Mouse (Mus musculus) embryonic facial prominence, embryonic 10.5 days (tissue): ENCODE data around the gene Zfp455. TPM values are rescaled to one million over a fixed set of nuclear protein-coding genes. Genes with fewer than 3 reads are reported as not detected.
"Not testable (repeated sequence)": the region's sequence is repeated elsewhere in the genome, so short reads cannot be mapped to it uniquely, and the experiment has no call there.

Experiments used
- DNase-seq: peaks from one replicate; pipeline ENCODE4 v3.0.0-alpha.2; 2017; ENCODE audit warnings: low spot score
- H3K27ac ChIP-seq: fragments of 300-500 bp; sonication (generic); replicated peaks from 2 replicates; pipeline ENCODE4 v1.5.1; 2016; ENCODE audit warnings: mild to moderate bottlenecking
- H3K27me3 ChIP-seq: fragments of 300-500 bp; sonication (generic); replicated peaks from 2 replicates; pipeline ENCODE4 v1.6.1; 2016; ENCODE audit warnings: low read depth, mild to moderate bottlenecking; ENCODE audit not compliant: poor library complexity, severe bottlenecking
- H3K36me3 ChIP-seq: fragments of 300-500 bp; sonication (generic); replicated peaks from 2 replicates; pipeline ENCODE4 v1.6.1; 2016; ENCODE audit warnings: mild to moderate bottlenecking, moderate library complexity
- H3K4me1 ChIP-seq: fragments of 300-500 bp; sonication (generic); 2 replicates; pipeline ENCODE4 v1.6.1; 2016
- H3K4me3 ChIP-seq: fragments of 300-500 bp; sonication (generic); 2 replicates; pipeline ENCODE4 v1.5.1; 2016; ENCODE audit warnings: mild to moderate bottlenecking, moderate library complexity
- H3K9me3 ChIP-seq: fragments of 300-500 bp; sonication (generic); 2 replicates; pipeline ENCODE4 v1.6.1; 2016; ENCODE audit warnings: mild to moderate bottlenecking
- WGBS: fragments of 180-500 bp; shearing (Covaris S2); methylation state at CpG from one replicate; pipeline ENCODE4 v1.1.7; 2016; 5-methylcytosine and 5-hydroxymethylcytosine counted together
- polyA plus RNA-seq: library from polyadenylated mRNA; unstranded; fragments of >200 nt; fragmentation: Nextera tagmentation; extraction: Ambion mirVana; gene quantifications from 2 replicates; pipeline ENCODE4 v1.2.1, GENCODE M21; 2016

Gene Zfp455
- 1.1 and 1.3 TPM in 2 replicates for polyA plus RNA-seq

GRCm38 (mm10) chr13:67194340-67194894, at the start of gene Zfp455:
Zfp455 (plus strand) TSS chr13:67194506.
- H3K27me3 ChIP-seq: no peaks in the 10 kb centered on the region
- 4% methylated on average over 13 of the region's 13 CpGs for WGBS
- H3K4me1 ChIP-seq: peaks cover 5% of the 10 kb centered on the region; the same call in 1 of the 2 replicates
- peak within 1 kb of the TSS; percentile 88 for H3K27ac ChIP-seq
- peak within 1 kb of the TSS; percentile 75 for H3K4me3 ChIP-seq
- H3K9me3 ChIP-seq: no peaks in the 10 kb centered on the region
- no peaks in the 10 kb centered on the region for H3K36me3 ChIP-seq
- DNase-seq: peak; percentile 60

GRCm38 (mm10) chr13:67166122-67166521, 28.2 kb upstream of the Zfp455 start:
- H3K4me1 ChIP-seq, H3K36me3 ChIP-seq, H3K4me3 ChIP-seq, H3K27me3 ChIP-seq, DNase-seq, H3K27ac ChIP-seq, H3K9me3 ChIP-seq: not testable (repeated sequence)
- WGBS: 66% methylated on average over 4 of the region's 4 CpGs

- peak; percentile 66 for DNase-seq
- peak within 1 kb of the TSS; percentile 81 for H3K27ac ChIP-seq
- not testable (repeated sequence) for H3K4me1 ChIP-seq, H3K27me3 ChIP-seq, H3K9me3 ChIP-seq, H3K36me3 ChIP-seq
- under 1% methylated on average over 17 of the region's 17 CpGs for WGBS
- peak within 1 kb of the TSS; percentile 76 for H3K4me3 ChIP-seq
Observed at GRCm38 (mm10) chr13:67172991-67173722, 21.1 kb upstream of the Zfp455 start, which contains the start of gene Rsl1. Rsl1 (plus strand) TSS chr13:67173182.

GRCm38 (mm10) chr13:67173723-67174055, 20.6 kb upstream of the Zfp455 start:
- Histone ChIP-seq H3K9me3 (no peaks in the 10 kb centered on the region), H3K36me3 (peaks cover 7% of the 10 kb centered on the region; the same call in 1 of the 2 replicates), H3K4me3 (peak overlapping the region; percentile 76), H3K27me3 (no peaks in the 10 kb centered on the region), H3K27ac (no peak overlapping the region), H3K4me1 (peaks cover 4% of the 10 kb centered on the region; the same call in 1 of the 2 replicates)
- DNase-seq: no peak
- WGBS: 37% methylated on average over 5 of the region's 5 CpGs

- 78% methylated on average over 3 of the region's 3 CpGs for WGBS
- no peak overlapping the region for H3K27ac ChIP-seq
Observed at GRCm38 (mm10) chr13:67201656-67202055, 7.3 kb downstream of the Zfp455 start.

GRCm38 (mm10) chr13:67214015-67214607, 19.8 kb downstream of the Zfp455 start:
- DNase-seq: no peak
- H3K4me3 ChIP-seq: no peak overlapping the region
- WGBS: 59% methylated on average over 4 of the region's 4 CpGs
- H3K9me3 ChIP-seq: peaks cover 6% of the 10 kb centered on the region; the same call in 1 of the 2 replicates
- no peaks in the 10 kb centered on the region for H3K27me3 ChIP-seq
- H3K4me1 ChIP-seq: no peaks in the 10 kb centered on the region
- no peak overlapping the region for H3K27ac ChIP-seq
- no peaks in the 10 kb centered on the region for H3K36me3 ChIP-seq

More at GRCm38 (mm10) chr13:67201656-67202055, 7.3 kb downstream of the Zfp455 start:
- Histone ChIP-seq H3K4me1 (no peaks in the 10 kb centered on the region), H3K27me3 (no peaks in the 10 kb centered on the region), H3K36me3 (no peaks in the 10 kb centered on the region), H3K9me3 (no peaks in the 10 kb centered on the region), H3K4me3 (no peak overlapping the region)
- no peak for DNase-seq

Other genes starting within 250 kb of the Zfp455 start
- gene Zfp712, start 133.3 kb upstream of the Zfp455 start, polyA plus RNA-seq: 3.4 and 3.6 TPM in 2 replicates
- gene Zfp708, start 96.5 kb upstream of the Zfp455 start, polyA plus RNA-seq: 6.0 and 6.3 TPM in 2 replicates
- gene Gm28557, start 85.9 kb upstream of the Zfp455 start, polyA plus RNA-seq: 2.7 and 3.2 TPM in 2 replicates
- gene Rslcan18, start 78.2 kb upstream of the Zfp455 start, polyA plus RNA-seq: 0.23 and 0.29 TPM in 2 replicates
- gene Zfp759, start 72.8 kb upstream of the Zfp455 start, polyA plus RNA-seq: 1.7 and 2.6 TPM in 2 replicates
- 7.4 and 7.5 TPM in 2 replicates for gene Rsl1, start 21.3 kb upstream of the Zfp455 start, polyA plus RNA-seq
- gene Zfp458, start 84.0 kb downstream of the Zfp455 start, polyA plus RNA-seq: 1.2 and 1.6 TPM in 2 replicates
- gene Zfp457, start 112.0 kb downstream of the Zfp455 start, polyA plus RNA-seq: 0.32 and 0.62 TPM in 2 replicates
- gene Zfp595, start 138.1 kb downstream of the Zfp455 start, polyA plus RNA-seq: 1.5 and 1.8 TPM in 2 replicates
- 0.52 TPM in 1 of 2 replicates, not detected in the other for gene Gm28044, start 166.0 kb downstream of the Zfp455 start, polyA plus RNA-seq
- gene Zfp953, start 166.1 kb downstream of the Zfp455 start, polyA plus RNA-seq: 0.79 and 0.92 TPM in 2 replicates
- not detected in 2 replicates for gene Gm28041, start 181.2 kb downstream of the Zfp455 start, polyA plus RNA-seq
- 0.64 and 1.4 TPM in 2 replicates for gene Zfp456, start 181.3 kb downstream of the Zfp455 start, polyA plus RNA-seq
- gene Zfp429, start 205.3 kb downstream of the Zfp455 start, polyA plus RNA-seq: 4.2 and 4.5 TPM in 2 replicates
- 1.5 and 1.6 TPM in 2 replicates for gene Zfp459, start 226.9 kb downstream of the Zfp455 start, polyA plus RNA-seq